ENCODE assay signal across 11 mouse cellular contexts in the genomic region with DNA sequence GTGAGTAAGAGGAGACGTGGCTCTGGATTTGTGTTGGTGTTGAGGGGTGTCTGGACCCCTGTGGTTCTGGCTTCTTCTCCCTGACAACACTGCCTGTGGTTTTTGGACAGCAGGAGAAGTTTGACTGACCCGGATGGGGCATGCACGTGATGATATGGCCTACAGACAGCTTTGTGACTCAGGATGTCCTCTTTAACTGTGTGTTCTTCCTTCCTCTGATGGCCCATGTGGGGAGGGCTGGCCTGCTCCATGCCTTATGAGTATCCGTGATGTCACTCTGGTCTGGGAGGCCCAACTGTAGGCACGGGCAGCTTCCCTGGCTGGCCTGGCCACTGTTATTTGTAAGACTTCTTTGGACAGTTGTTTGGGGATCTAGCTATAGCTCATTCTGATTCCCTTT. TPM values are rescaled to one million over a fixed set of nuclear protein-coding genes. Genes with fewer than 3 reads are reported as not detected.
DNase-seq lines count a peak whose midpoint lies in the region; ATAC-seq and TF ChIP-seq lines count a peak whose summit lies in the region.
"Had no signal": no experiment of that assay in that cellular context is flagged by ENCODE, and none has a peak within 500 bp of the region (broad histone marks: within the 10 kb centered on the region; RNA-seq: fewer than 3 reads in every experiment).

No protein-coding gene starts in this region.

- no peak for TF ChIP-seq POLR2A in heart, adult 2 months (IDR thresholded peaks at IDR 0.05; ENCODE audit: insufficient read depth, low read depth, low read length)

- H3K4me2 ChIP-seq in limb, embryonic 15.5 days: no peak overlapping the region
- no peak overlapping the region for H3K4me2 ChIP-seq in kidney, postnatal 0 days (ENCODE audit: low read length)

- DNase-seq in limb, embryonic 10.5 days (ENCODE audit: low spot score): no peak
- DNase-seq in heart, adult 2 months: peak; percentile 49 to 69
- peak; percentile 56 for DNase-seq in kidney, postnatal 0 days (ENCODE audit: low spot score)
- DNase-seq in lung, postnatal 4 days: peak; percentile 59 to 76
- no peak for DNase-seq in left cerebral cortex, postnatal 14 days (ENCODE audit: low spot score in 2 of 2)
- DNase-seq in adipocyte (ENCODE audit: low spot score): no peak
- DNase-seq in thymus, adult 18-20 months: no peak
- DNase-seq: cerebellum, adult 9-11 months; layer of hippocampus, postnatal 36 days; right cerebral cortex, postnatal 4 days had no signal

- H3K4me1 ChIP-seq in limb, embryonic 15.5 days: peaks cover 94% of the 10 kb centered on the region
- H3K4me1 ChIP-seq in limb, embryonic 10.5 days: peaks cover 62% of the 10 kb centered on the region
- H3K4me1 ChIP-seq in heart, adult 2 months (ENCODE audit: control insufficient read depth, insufficient read depth, low read length): peaks cover 70% of the 10 kb centered on the region
- peaks cover 36% of the 10 kb centered on the region for H3K4me1 ChIP-seq in kidney, postnatal 0 days (replicated peaks; ENCODE audit: insufficient read depth, low read length)

- WGBS in limb, embryonic 15.5 days: 79% methylated on average over 5 of the region's 5 CpGs
- 86% methylated on average over 5 of the region's 5 CpGs for WGBS in limb, embryonic 10.5 days
- WGBS in heart, adult 2 months: 36% methylated on average over 5 of the region's 5 CpGs
- WGBS in kidney, postnatal 0 days: 66% methylated on average over 5 of the region's 5 CpGs

- no peaks in the 10 kb centered on the region for H3K27me3 ChIP-seq in limb, embryonic 15.5 days
- H3K27me3 ChIP-seq in limb, embryonic 10.5 days (ENCODE audit: low read depth, poor library complexity, severe bottlenecking): no peaks in the 10 kb centered on the region
- no peaks in the 10 kb centered on the region for H3K27me3 ChIP-seq in heart, adult 2 months (ENCODE audit: control insufficient read depth, insufficient read depth, low read length)
- H3K27me3 ChIP-seq in kidney, postnatal 0 days (ENCODE audit: insufficient read depth, low read length): no peaks in the 10 kb centered on the region

- H3K79me2 ChIP-seq in heart, adult 2 months (replicated peaks; ENCODE audit: control insufficient read depth, insufficient read depth, low read length): peaks cover 20% of the 10 kb centered on the region

- peak overlapping the region; percentile 33; the same call in 1 of the 2 replicates for H3K27ac ChIP-seq in limb, embryonic 15.5 days
- H3K27ac ChIP-seq in limb, embryonic 10.5 days: no peak overlapping the region
- H3K27ac ChIP-seq in heart, adult 2 months: peak overlapping the region; percentile 65
- no peak overlapping the region for H3K27ac ChIP-seq in kidney, postnatal 0 days

- no peak for ATAC-seq in limb, embryonic 15.5 days (ENCODE audit: insufficient number of reproducible peaks, low FRiP score, low TSS enrichment, low read depth)
- no peak for ATAC-seq in kidney, postnatal 0 days (replicated peaks; ENCODE audit: low FRiP score, low read depth)

- no peak for TF ChIP-seq CTCF in heart, adult 2 months (IDR thresholded peaks at IDR 0.05)
- no peak for TF ChIP-seq CTCF in kidney, postnatal 0 days (IDR thresholded peaks at IDR 0.05; ENCODE audit: low read depth)

- H3K9me3 ChIP-seq in limb, embryonic 15.5 days: no peaks in the 10 kb centered on the region
- H3K9me3 ChIP-seq in limb, embryonic 10.5 days (replicated peaks): no peaks in the 10 kb centered on the region
- H3K9me3 ChIP-seq in kidney, postnatal 0 days (replicated peaks; ENCODE audit: low read length): no peaks in the 10 kb centered on the region

- intact Hi-C loops in heart, adult 2 months (cut with DNase I): no loop called here
- intact Hi-C loops in left cerebral cortex, postnatal 14 days (cut with DNase I): no loop called here

- no peak for TF ChIP-seq EP300 in heart, adult 2 months (IDR thresholded peaks at IDR 0.05; ENCODE audit: insufficient read depth, low read depth, low read length)

- H3K4me3 ChIP-seq in limb, embryonic 15.5 days: no peak overlapping the region
- H3K4me3 ChIP-seq in limb, embryonic 10.5 days: no peak overlapping the region
- no peak overlapping the region for H3K4me3 ChIP-seq in heart, adult 2 months
- no peak overlapping the region for H3K4me3 ChIP-seq in kidney, postnatal 0 days (replicated peaks; ENCODE audit: low read depth, low read length)

- no peaks in the 10 kb centered on the region for H3K36me3 ChIP-seq in limb, embryonic 15.5 days
- no peaks in the 10 kb centered on the region for H3K36me3 ChIP-seq in limb, embryonic 10.5 days
- H3K36me3 ChIP-seq in heart, adult 2 months (ENCODE audit: control insufficient read depth, insufficient read depth, low read length): no peaks in the 10 kb centered on the region
- no peaks in the 10 kb centered on the region for H3K36me3 ChIP-seq in kidney, postnatal 0 days (ENCODE audit: insufficient read depth, low read length)

- H3K9ac ChIP-seq in limb, embryonic 15.5 days: no peak overlapping the region
- H3K9ac ChIP-seq in heart, adult 2 months (ENCODE audit: low read depth, low read length): no peak overlapping the region
- H3K9ac ChIP-seq in kidney, postnatal 0 days (ENCODE audit: low read depth, low read length): no peak overlapping the region

RNA-seq across cellular contexts. Expression of gene Rxra, which starts 11.7 kb away (rescaled TPM):
- polyA plus RNA-seq in limb, embryonic 15.5 days (2015; fragmentation: Nextera tagmentation; extraction: Ambion mirVana): 19.4 and 19.7 TPM in 2 replicates
- polyA plus RNA-seq in limb, embryonic 10.5 days (2016; fragmentation: Nextera tagmentation; extraction: Ambion mirVana): 8.7 and 10.9 TPM in 2 replicates
- 10 to 100 TPM; 45.1 to 52.0 TPM for total RNA-seq in heart, adult 2 months (2021)
- 42.7 and 52.6 TPM in 2 replicates for polyA plus RNA-seq in heart, adult 2 months (2012; rRNA removed)
- 9.4 and 9.6 TPM in 2 replicates for polyA plus RNA-seq in kidney, postnatal 0 days (2015; fragmentation: Nextera tagmentation; extraction: Ambion mirVana)
- total RNA-seq in left cerebral cortex, postnatal 14 days (2021): 10 to 100 TPM; 15.6 to 16.2 TPM

Comparison
In these comparisons a context has a peak if more than half of its experiments do, and no peak if none do; other contexts are left out.
1. H3K27ac ChIP-seq: peak in limb, embryonic 15.5 days (single experiment) and heart, adult 2 months (single experiment); none in limb, embryonic 10.5 days (single experiment) and kidney, postnatal 0 days (single experiment).
2. DNase-seq: peak in heart, adult 2 months (2 of 2), kidney, postnatal 0 days (single experiment) and lung, postnatal 4 days (2 of 2); none in limb, embryonic 10.5 days (single experiment), left cerebral cortex, postnatal 14 days (0 of 2), adipocyte (single experiment) and thymus, adult 18-20 months (0 of 2).